Mouse (Mus musculus) forebrain, postnatal 0 days (tissue): ENCODE results near the gene Pth2. TPM values are rescaled to one million over a fixed set of nuclear protein-coding genes. Genes with fewer than 3 reads are reported as not detected.
A peak's percentile ranks its signal among the peaks of the same experiment; 100 is the strongest.

Source experiments
- ATAC-seq: fragments of 200-750 bp; cut with Nextera tagmentation; 2 replicates; pipeline ENCODE4 v1.8.0; 2017; ENCODE audit warnings: mild to moderate bottlenecking, moderate library complexity
- DNase-seq: peaks from one replicate; pipeline ENCODE4 v3.0.0-alpha.2; 2015
- H3K27ac ChIP-seq: fragments of 300-500 bp; sonication (generic); 2 replicates; pipeline ENCODE4 v1.5.1; 2014; ENCODE audit warnings: low read depth, mild to moderate bottlenecking, antibody characterized with exemption, low read length, moderate library complexity, mixed read lengths
- H3K27me3 ChIP-seq: fragments of 300-500 bp; sonication (generic); 2 replicates; pipeline ENCODE4 v1.6.1; 2014; ENCODE audit warnings: mild to moderate bottlenecking, low read length, mixed read lengths; ENCODE audit not compliant: insufficient read depth
- H3K36me3 ChIP-seq: fragments of 300-500 bp; sonication (generic); 2 replicates; pipeline ENCODE4 v1.6.1; 2014; ENCODE audit warnings: mild to moderate bottlenecking, moderate library complexity; ENCODE audit not compliant: insufficient read depth
- H3K4me1 ChIP-seq: fragments of 300-500 bp; sonication (generic); 2 replicates; pipeline ENCODE4 v1.6.1; 2014; ENCODE audit warnings: antibody characterized with exemption; ENCODE audit not compliant: insufficient read depth
- H3K4me2 ChIP-seq: fragments of 300-500 bp; sonication (generic); 2 replicates; pipeline ENCODE4 v1.6.1; 2014; ENCODE audit warnings: low read depth, mild to moderate bottlenecking, moderate library complexity
- H3K4me3 ChIP-seq: fragments of 300-500 bp; sonication (generic); 2 replicates; pipeline ENCODE4 v1.5.1; 2014; ENCODE audit warnings: low read depth, low read length, mixed read lengths
- H3K9ac ChIP-seq: fragments of 300-500 bp; sonication (generic); 2 replicates; pipeline ENCODE4 v1.6.1; 2014; ENCODE audit warnings: mild to moderate bottlenecking
- H3K9me3 ChIP-seq: fragments of 300-500 bp; sonication (generic); 2 replicates; pipeline ENCODE4 v1.6.1; 2016; ENCODE audit warnings: low read length
- CTCF ChIP-seq: sonication (generic); IDR thresholded peaks from 2 replicates; pipeline ENCODE4 v1.5.1; 2016; ENCODE audit warnings: antibody characterized with exemption, control low read depth, low read depth
- WGBS: fragments of 180-500 bp; shearing (Covaris S2); extraction: QIAGEN DNeasy Blood & Tissue Kit; methylation state at CpG from one replicate; pipeline ENCODE4 v1.1.7; 2014; 5-methylcytosine and 5-hydroxymethylcytosine counted together
- polyA plus RNA-seq: library from polyadenylated mRNA; unstranded; fragments of >200 nt; fragmentation: Nextera tagmentation; extraction: Ambion mirVana; gene quantifications from 2 replicates; pipeline ENCODE4 v1.2.1, GENCODE M21; 2015
- total RNA-seq: library from RNA; depleted of rRNA; stranded (reverse); fragments of >200 nt; gene quantifications from 2 replicates; pipeline ENCODE4 v1.2.3, GENCODE M21; 2014

The Pth2 gene
- total and polyA plus RNA-seq, 2 experiments from 2014 or later: 0.48 TPM; not detected in 1

DNA sequence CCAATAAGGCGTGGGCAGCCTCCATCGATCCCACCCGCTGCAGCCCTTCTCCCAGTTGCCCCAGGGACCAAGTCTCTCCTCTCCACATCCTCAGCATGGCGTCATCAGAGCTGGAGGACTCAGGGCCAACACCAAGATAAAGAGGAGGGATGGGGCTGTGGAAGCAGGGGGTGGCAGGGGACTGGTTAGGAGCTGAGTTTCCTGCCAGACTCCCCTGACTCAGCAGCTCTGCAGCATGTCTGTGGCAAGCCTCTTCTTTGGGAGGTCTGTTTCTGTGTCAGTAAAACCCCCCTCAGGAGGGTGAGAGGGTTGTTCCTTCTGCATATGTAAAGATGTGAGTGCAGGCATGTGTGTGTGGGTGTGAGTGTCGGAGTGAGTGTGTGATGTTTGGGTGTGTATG lies 16.2 kb downstream of the Pth2 start:
- no peak for ATAC-seq
- Histone ChIP-seq H3K27ac (no peak overlapping the region), H3K4me2 (no peak overlapping the region), H3K9me3 (no peaks in the 10 kb centered on the region), H3K4me1 (no peaks in the 10 kb centered on the region), H3K9ac (no peak overlapping the region), H3K27me3 (no peaks in the 10 kb centered on the region), H3K4me3 (no peak overlapping the region), H3K36me3 (no peaks in the 10 kb centered on the region)
- DNase-seq: no peak
- no peak for TF ChIP-seq CTCF
- 73% methylated on average over 5 of the region's 5 CpGs for WGBS

DNA sequence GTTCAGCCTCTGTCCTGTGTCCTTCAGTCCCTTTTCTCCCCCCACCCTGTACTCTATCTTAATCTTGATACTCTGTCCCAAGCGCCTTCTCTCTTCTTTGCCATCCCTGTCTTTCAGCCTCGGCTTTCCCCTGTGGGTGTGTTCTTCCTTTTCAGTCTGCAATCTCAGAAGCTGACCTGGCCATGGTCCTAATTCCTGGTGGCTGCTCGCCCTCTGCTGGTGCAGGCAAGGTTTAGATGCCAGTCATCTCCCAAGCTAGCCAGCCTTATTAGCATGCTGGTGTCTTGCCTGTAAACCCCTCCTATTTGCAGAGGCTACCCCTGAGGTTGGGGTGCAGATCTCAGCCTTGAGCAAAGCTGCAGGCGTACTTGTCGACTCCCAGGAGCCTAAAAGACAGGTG lies 17.6 kb downstream of the Pth2 start:
- no peak overlapping the region for H3K9ac ChIP-seq
- peak; percentile 85 for TF ChIP-seq CTCF
- peak; percentile 70 for ATAC-seq

DNA sequence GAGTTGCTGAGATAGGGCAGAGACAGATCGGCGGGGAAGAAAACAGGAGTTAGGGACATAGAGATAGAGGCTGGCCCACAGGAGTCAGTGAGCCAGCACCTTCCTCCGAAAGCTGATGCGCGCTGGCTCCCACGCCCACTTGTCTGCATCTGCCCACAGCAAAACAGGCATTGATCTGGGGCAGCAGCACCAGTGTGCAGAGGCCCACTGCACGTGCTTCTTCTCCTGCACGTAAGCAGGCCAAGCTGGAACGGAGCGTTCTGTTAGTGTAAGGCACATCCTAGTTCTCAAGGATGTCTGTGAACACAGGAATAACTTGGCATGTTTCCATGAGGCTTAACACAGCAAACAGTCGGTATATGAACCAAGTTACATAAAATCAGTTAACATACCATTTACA lies 18.2 kb downstream of the Pth2 start:
- Histone ChIP-seq H3K27ac (no peak overlapping the region), H3K4me3 (no peak overlapping the region), H3K4me2 (no peak overlapping the region), H3K27me3 (no peaks in the 10 kb centered on the region), H3K36me3 (no peaks in the 10 kb centered on the region), H3K4me1 (no peaks in the 10 kb centered on the region), H3K9me3 (no peaks in the 10 kb centered on the region), H3K9ac (no peak overlapping the region)
- 80% methylated on average over 11 of the region's 11 CpGs for WGBS
- ATAC-seq (no peak), DNase-seq (no peak)
- no peak for TF ChIP-seq CTCF

More for the DNA sequence above, 17.6 kb downstream of the Pth2 start:
- peak; percentile 84 for DNase-seq
- no peaks in the 10 kb centered on the region for H3K36me3 ChIP-seq
- no peak overlapping the region for H3K4me2 ChIP-seq
- H3K27ac ChIP-seq: no peak overlapping the region
- no peaks in the 10 kb centered on the region for H3K4me1 ChIP-seq
- H3K9me3 ChIP-seq: no peaks in the 10 kb centered on the region
- no peaks in the 10 kb centered on the region for H3K27me3 ChIP-seq
- H3K4me3 ChIP-seq: no peak overlapping the region
- 13% methylated on average over 5 of the region's 5 CpGs for WGBS

DNA sequence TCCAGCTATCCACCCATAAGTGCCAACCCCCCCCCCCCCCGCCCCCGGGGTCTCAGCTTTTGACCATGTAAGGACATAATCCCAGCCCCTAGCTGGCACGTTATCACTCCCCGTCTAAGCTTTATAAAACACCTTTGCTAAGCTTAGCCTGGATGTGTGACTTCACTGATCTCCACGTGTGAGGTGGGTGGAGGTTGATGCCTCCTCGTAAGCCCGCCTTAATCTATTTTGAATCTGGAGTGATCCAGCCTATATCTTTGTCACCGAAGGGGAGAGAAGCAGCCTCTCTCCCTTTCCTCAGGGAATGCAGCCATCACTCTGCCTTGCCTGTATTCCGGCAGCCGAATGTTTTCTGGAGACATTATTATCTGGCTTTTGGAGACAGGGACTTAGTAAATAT lies 21.9 kb downstream of the Pth2 start:
- H3K27me3 ChIP-seq: no peaks in the 10 kb centered on the region
- no peak overlapping the region for H3K9ac ChIP-seq
- no peak for TF ChIP-seq CTCF
- no peaks in the 10 kb centered on the region for H3K36me3 ChIP-seq
- no peak overlapping the region for H3K4me2 ChIP-seq
- no peak overlapping the region for H3K4me3 ChIP-seq
- DNase-seq (no peak), ATAC-seq (no peak)
- no peaks in the 10 kb centered on the region for H3K4me1 ChIP-seq
- no peak overlapping the region for H3K27ac ChIP-seq
- no peaks in the 10 kb centered on the region for H3K9me3 ChIP-seq
- WGBS: 59% methylated on average over 10 of the region's 10 CpGs

GRCm38 (mm10) chr7:45204380-45205143 lies 23.8 kb downstream of the Pth2 start, which contains the start of gene Ccdc155:
Gene Ccdc155, minus strand, starts transcription at chr7:45204892.
- H3K9me3 ChIP-seq: no peaks in the 10 kb centered on the region
- no peaks in the 10 kb centered on the region for H3K4me1 ChIP-seq
- peak within 1 kb of the TSS; percentile 43 for H3K4me3 ChIP-seq
- no peaks in the 10 kb centered on the region for H3K27me3 ChIP-seq
- no peaks in the 10 kb centered on the region for H3K36me3 ChIP-seq
- peak within 1 kb of the TSS; percentile 57 for H3K4me2 ChIP-seq
- peak within 1 kb of the TSS; percentile 69 for H3K27ac ChIP-seq
- ATAC-seq (peak; percentile 99), DNase-seq (peak; percentile 98)
- 8% methylated on average over 44 of the region's 44 CpGs for WGBS
- peak within 1 kb of the TSS; percentile 45 for H3K9ac ChIP-seq
- 0 out of 2 replicates have a peak, but pooled peaks have one; percentile 1 for TF ChIP-seq CTCF

GRCm38 (mm10) chr7:45208260-45208659 lies 27.5 kb downstream of the Pth2 start:
- 79% methylated on average over 6 of the region's 6 CpGs for WGBS
- TF ChIP-seq CTCF: no peak
- H3K4me3 ChIP-seq: no peak overlapping the region
- H3K27me3 ChIP-seq: peaks cover 8% of the 10 kb centered on the region
- ATAC-seq: no peak
- no peak overlapping the region for H3K4me2 ChIP-seq
- no peaks in the 10 kb centered on the region for H3K9me3 ChIP-seq
- H3K4me1 ChIP-seq: 0 out of 2 replicates have a peak, but pooled peaks cover 4% of the 10 kb centered on the region
- no peaks in the 10 kb centered on the region for H3K36me3 ChIP-seq
- H3K27ac ChIP-seq: no peak overlapping the region
- no peak for DNase-seq
- no peak overlapping the region for H3K9ac ChIP-seq

DNA sequence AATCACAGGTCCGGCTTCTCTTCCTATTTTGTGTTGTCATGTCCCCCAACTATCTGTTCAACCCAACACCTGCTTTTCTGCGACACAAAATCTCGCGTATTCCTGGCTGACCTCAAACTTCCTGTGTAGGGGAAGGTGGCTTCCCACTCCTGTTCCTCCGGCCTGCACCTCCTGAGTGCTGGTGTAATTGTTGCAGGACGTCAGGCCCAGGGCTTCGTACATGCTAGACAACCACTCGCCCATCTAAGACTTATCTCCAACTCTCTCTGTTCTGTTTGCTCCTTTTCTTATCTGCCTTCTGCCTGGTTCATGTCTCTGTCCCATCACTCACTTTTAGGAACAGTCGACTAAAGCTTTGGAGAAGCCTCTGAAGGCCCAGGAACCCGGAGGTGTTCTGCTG lies 30.3 kb downstream of the Pth2 start:
- Histone ChIP-seq H3K36me3 (no peaks in the 10 kb centered on the region), H3K4me2 (no peak overlapping the region), H3K9ac (no peak overlapping the region), H3K9me3 (no peaks in the 10 kb centered on the region), H3K27ac (no peak overlapping the region), H3K4me3 (no peak overlapping the region), H3K27me3 (peaks cover 8% of the 10 kb centered on the region), H3K4me1 (peaks cover 9% of the 10 kb centered on the region; the same call in 1 of the 2 replicates)
- no peak for ATAC-seq
- DNase-seq: no peak
- WGBS: 79% methylated on average over 10 of the region's 10 CpGs
- no peak for TF ChIP-seq CTCF
